Mouse (Mus musculus): ENCODE measurements at regions not wholly inside any gene's neighbourhood (a gene's known extent, or its start where the extent isn't known, plus 50 kb on each side); places are given as distances from the start of the nearest gene placed in this dataset.
"Not testable (repeated sequence)": the region's sequence is repeated elsewhere in the genome, so short reads cannot be mapped to it uniquely, and the experiment has no call there.

- WGBS = 90% methylated on average over 7 of the region's 7 CpGs
- Histone ChIP-seq H3K4me2 (replicated peaks; ENCODE audit: low read depth, low read length) (no peak overlapping the region), H3K4me1 (ENCODE audit: control insufficient read depth, insufficient read depth, low read length) (no peaks in the 10 kb centered on the region), H3K4me3 (ENCODE audit: low read depth, low read length) (no peak overlapping the region), H3K9ac (replicated peaks; ENCODE audit: low read depth, low read length) (no peak overlapping the region), H3K27me3 (ENCODE audit: control insufficient read depth, insufficient read depth, low read length) (no peaks in the 10 kb centered on the region), H3K27ac (ENCODE audit: low read length) (no peak overlapping the region), H3K36me3 (ENCODE audit: control insufficient read depth, insufficient read depth, low read length) (no peaks in the 10 kb centered on the region), H3K9me3 (ENCODE audit: control insufficient read depth, low read depth, low read length) (no peaks in the 10 kb centered on the region)
- ATAC-seq (ENCODE audit: insufficient number of reproducible peaks, insufficient read depth, low FRiP score, low read depth) = no peak
Measured at GRCm38 (mm10) chr4:45625633-45626032, 93.4 kb upstream of the Shb start.

- Histone ChIP-seq H3K4me2 (replicated peaks; ENCODE audit: low read depth, low read length) (no peak overlapping the region), H3K36me3 (ENCODE audit: control insufficient read depth, insufficient read depth, low read length) (no peaks in the 10 kb centered on the region), H3K9me3 (ENCODE audit: control insufficient read depth, low read depth, low read length) (no peaks in the 10 kb centered on the region), H3K9ac (replicated peaks; ENCODE audit: low read depth, low read length) (no peak overlapping the region), H3K27ac (ENCODE audit: low read length) (no peak overlapping the region), H3K4me3 (ENCODE audit: low read depth, low read length) (no peak overlapping the region), H3K4me1 (ENCODE audit: control insufficient read depth, insufficient read depth, low read length) (no peaks in the 10 kb centered on the region), H3K27me3 (ENCODE audit: control insufficient read depth, insufficient read depth, low read length) (no peaks in the 10 kb centered on the region)
- ATAC-seq (ENCODE audit: insufficient number of reproducible peaks, insufficient read depth, low FRiP score, low read depth) = no peak
- WGBS = 87% methylated on average over 5 of the region's 5 CpGs
Measured at GRCm38 (mm10) chr4:45622017-45622416, 89.7 kb upstream of the Shb start.

- Histone ChIP-seq H3K9me3 (ENCODE audit: control insufficient read depth, low read depth, low read length) (no peaks in the 10 kb centered on the region), H3K4me2 (replicated peaks; ENCODE audit: low read depth, low read length) (no peak overlapping the region), H3K27ac (ENCODE audit: low read length) (no peak overlapping the region), H3K4me1 (ENCODE audit: control insufficient read depth, insufficient read depth, low read length) (no peaks in the 10 kb centered on the region), H3K4me3 (ENCODE audit: low read depth, low read length) (no peak overlapping the region), H3K36me3 (ENCODE audit: control insufficient read depth, insufficient read depth, low read length) (no peaks in the 10 kb centered on the region), H3K27me3 (ENCODE audit: control insufficient read depth, insufficient read depth, low read length) (no peaks in the 10 kb centered on the region), H3K9ac (replicated peaks; ENCODE audit: low read depth, low read length) (no peak overlapping the region)
- WGBS = 51% methylated on average over 3 of the region's 3 CpGs
- ATAC-seq (ENCODE audit: insufficient number of reproducible peaks, insufficient read depth, low FRiP score, low read depth) = no peak
Measured at GRCm38 (mm10) chr4:45617126-45617525, 84.9 kb upstream of the Shb start.

- WGBS = 60% methylated on average over 3 of the region's 3 CpGs
- H3K4me3 ChIP-seq (ENCODE audit: low read depth, low read length); H3K36me3 ChIP-seq (ENCODE audit: control insufficient read depth, insufficient read depth, low read length); H3K9ac ChIP-seq (replicated peaks; ENCODE audit: low read depth, low read length); H3K27ac ChIP-seq (ENCODE audit: low read length); H3K27me3 ChIP-seq (ENCODE audit: control insufficient read depth, insufficient read depth, low read length); H3K4me2 ChIP-seq (replicated peaks; ENCODE audit: low read depth, low read length); ATAC-seq (ENCODE audit: insufficient number of reproducible peaks, insufficient read depth, low FRiP score, low read depth); H3K9me3 ChIP-seq (ENCODE audit: control insufficient read depth, low read depth, low read length); H3K4me1 ChIP-seq (ENCODE audit: control insufficient read depth, insufficient read depth, low read length): not testable (repeated sequence)
Measured at GRCm38 (mm10) chr4:45613498-45613897, 81.2 kb upstream of the Shb start.

DNA sequence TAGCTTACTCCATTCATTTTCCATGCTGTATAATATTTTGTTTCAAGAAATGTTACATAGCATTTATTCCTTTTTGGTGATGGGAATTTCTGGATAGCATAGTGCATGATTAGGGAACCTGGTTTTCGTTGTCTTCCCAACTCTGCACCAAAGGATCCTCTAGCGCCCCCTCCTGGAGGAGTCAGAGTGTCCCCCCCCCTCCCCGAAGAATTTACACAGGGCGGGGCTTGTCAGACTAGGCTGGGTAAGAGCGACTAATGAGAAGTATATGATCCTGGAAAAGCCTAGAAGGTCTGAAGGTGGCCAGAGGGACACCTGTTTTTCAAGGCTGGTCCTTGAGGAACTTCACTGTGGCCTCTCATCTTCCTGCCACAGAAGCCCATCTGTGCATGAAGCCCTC is 79.9 kb upstream of the Shb start:
- ATAC-seq (ENCODE audit: insufficient number of reproducible peaks, insufficient read depth, low FRiP score, low read depth) = no peak
- 33% methylated on average over 5 of the region's 5 CpGs for WGBS
- Histone ChIP-seq H3K9me3 (ENCODE audit: control insufficient read depth, low read depth, low read length) (no peaks in the 10 kb centered on the region), H3K36me3 (ENCODE audit: control insufficient read depth, insufficient read depth, low read length) (no peaks in the 10 kb centered on the region), H3K27me3 (ENCODE audit: control insufficient read depth, insufficient read depth, low read length) (no peaks in the 10 kb centered on the region), H3K4me3 (ENCODE audit: low read depth, low read length) (no peak overlapping the region), H3K4me2 (replicated peaks; ENCODE audit: low read depth, low read length) (no peak overlapping the region), H3K27ac (ENCODE audit: low read length) (no peak overlapping the region), H3K9ac (replicated peaks; ENCODE audit: low read depth, low read length) (no peak overlapping the region), H3K4me1 (ENCODE audit: control insufficient read depth, insufficient read depth, low read length) (no peaks in the 10 kb centered on the region)

DNA sequence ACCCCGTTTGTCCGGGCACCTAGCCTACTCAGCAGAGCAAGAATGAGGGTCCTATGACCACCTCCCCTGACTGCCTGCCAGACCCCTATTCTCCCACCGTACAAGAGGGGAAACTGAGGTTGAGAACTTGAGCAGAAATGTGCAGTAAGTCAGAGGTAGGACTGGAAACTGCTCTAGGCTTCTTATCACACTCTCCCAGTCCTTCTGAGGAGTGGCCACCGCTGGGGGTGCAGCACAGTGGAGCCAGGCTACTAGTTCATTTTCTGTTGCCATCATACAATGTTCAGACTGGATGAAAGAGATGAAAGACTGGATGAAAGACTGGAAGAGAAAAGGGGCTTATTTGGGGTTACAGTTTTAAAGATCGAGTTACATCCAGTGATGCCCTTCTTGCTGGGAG is 78.7 kb upstream of the Shb start:
- 0 out of 2 replicates have a peak, but pooled peaks cover 3% of the 10 kb centered on the region for H3K4me1 ChIP-seq (ENCODE audit: control insufficient read depth, insufficient read depth, low read length)
- 91% methylated on average over 5 of the region's 5 CpGs for WGBS
- no peak for ATAC-seq (ENCODE audit: insufficient number of reproducible peaks, insufficient read depth, low FRiP score, low read depth)
- H3K36me3 ChIP-seq (ENCODE audit: control insufficient read depth, insufficient read depth, low read length) = no peaks in the 10 kb centered on the region
- no peak overlapping the region for H3K4me3 ChIP-seq (ENCODE audit: low read depth, low read length)
- H3K4me2 ChIP-seq (replicated peaks; ENCODE audit: low read depth, low read length) = no peak overlapping the region
- no peak overlapping the region for H3K9ac ChIP-seq (replicated peaks; ENCODE audit: low read depth, low read length)
- H3K27ac ChIP-seq (ENCODE audit: low read length) = no peak overlapping the region
- no peaks in the 10 kb centered on the region for H3K27me3 ChIP-seq (ENCODE audit: control insufficient read depth, insufficient read depth, low read length)
- H3K9me3 ChIP-seq (ENCODE audit: control insufficient read depth, low read depth, low read length) = no peaks in the 10 kb centered on the region

DNA sequence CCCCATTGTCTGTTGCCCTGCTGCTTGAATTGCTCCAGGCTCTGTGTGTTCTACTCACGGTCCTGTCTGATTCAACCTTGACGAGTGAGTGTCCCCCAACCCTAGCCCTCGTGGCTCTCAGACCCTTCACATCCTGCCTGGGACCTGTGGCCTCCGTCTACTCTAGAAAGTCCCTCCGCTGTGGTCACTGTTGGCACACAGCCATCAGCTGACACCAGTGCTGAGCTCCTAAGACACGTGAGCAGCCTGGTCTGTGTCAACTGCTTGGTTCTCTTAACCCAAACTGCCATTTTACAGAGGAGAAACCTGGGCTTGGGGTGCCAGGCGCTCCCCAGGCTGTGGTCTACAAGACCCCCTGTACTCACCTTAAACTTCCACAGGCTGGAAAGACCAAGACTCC is 74.3 kb upstream of the Shb start:
- Histone ChIP-seq H3K27me3 (ENCODE audit: control insufficient read depth, insufficient read depth, low read length) (no peaks in the 10 kb centered on the region), H3K4me3 (ENCODE audit: low read depth, low read length) (no peak overlapping the region), H3K36me3 (ENCODE audit: control insufficient read depth, insufficient read depth, low read length) (no peaks in the 10 kb centered on the region), H3K9me3 (ENCODE audit: control insufficient read depth, low read depth, low read length) (no peaks in the 10 kb centered on the region), H3K9ac (replicated peaks; ENCODE audit: low read depth, low read length) (no peak overlapping the region), H3K27ac (ENCODE audit: low read length) (no peak overlapping the region), H3K4me2 (replicated peaks; ENCODE audit: low read depth, low read length) (no peak overlapping the region), H3K4me1 (ENCODE audit: control insufficient read depth, insufficient read depth, low read length) (0 out of 2 replicates have a peak, but pooled peaks cover 3% of the 10 kb centered on the region)
- 42% methylated on average over 7 of the region's 7 CpGs for WGBS
- no peak for ATAC-seq (ENCODE audit: insufficient number of reproducible peaks, insufficient read depth, low FRiP score, low read depth)

GRCm38 (mm10) chr4:45605681-45606080 is 73.4 kb upstream of the Shb start:
- Histone ChIP-seq H3K4me2 (replicated peaks; ENCODE audit: low read depth, low read length) (no peak overlapping the region), H3K27ac (ENCODE audit: low read length) (no peak overlapping the region), H3K27me3 (ENCODE audit: control insufficient read depth, insufficient read depth, low read length) (no peaks in the 10 kb centered on the region), H3K9me3 (ENCODE audit: control insufficient read depth, low read depth, low read length) (no peaks in the 10 kb centered on the region), H3K36me3 (ENCODE audit: control insufficient read depth, insufficient read depth, low read length) (no peaks in the 10 kb centered on the region), H3K4me1 (ENCODE audit: control insufficient read depth, insufficient read depth, low read length) (0 out of 2 replicates have a peak, but pooled peaks cover 3% of the 10 kb centered on the region), H3K9ac (replicated peaks; ENCODE audit: low read depth, low read length) (no peak overlapping the region), H3K4me3 (ENCODE audit: low read depth, low read length) (no peak overlapping the region)
- 79% methylated on average over 4 of the region's 4 CpGs for WGBS
- no peak for ATAC-seq (ENCODE audit: insufficient number of reproducible peaks, insufficient read depth, low FRiP score, low read depth)

DNA sequence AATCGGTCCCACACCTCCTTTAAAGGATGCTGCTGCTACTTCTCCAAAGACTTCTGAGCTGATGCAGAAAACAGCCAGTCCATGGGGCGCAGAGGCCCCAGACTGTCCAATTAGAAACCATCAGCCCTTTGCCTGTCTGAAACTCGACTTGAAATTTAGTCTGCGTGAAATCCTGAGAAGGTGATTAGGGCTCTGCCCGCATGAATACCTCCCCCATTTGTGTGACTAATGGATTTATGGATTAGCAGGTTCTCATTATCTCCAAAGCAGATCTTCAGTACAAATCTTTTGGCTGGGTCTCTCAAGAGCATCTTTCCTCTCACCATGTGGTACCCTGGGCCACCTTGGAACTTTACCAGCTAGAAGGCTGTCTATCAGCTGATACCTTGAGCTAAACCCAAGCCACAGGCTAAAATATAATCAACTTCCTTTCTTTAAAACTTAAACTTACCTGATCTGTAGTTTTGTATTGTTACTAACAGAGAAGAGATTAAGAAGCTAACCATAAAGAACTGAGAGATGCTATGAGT is 72.1 kb upstream of the Shb start:
- Histone ChIP-seq H3K9ac (replicated peaks; ENCODE audit: low read depth, low read length) (no peak overlapping the region), H3K4me2 (replicated peaks; ENCODE audit: low read depth, low read length) (no peak overlapping the region), H3K27me3 (ENCODE audit: control insufficient read depth, insufficient read depth, low read length) (no peaks in the 10 kb centered on the region), H3K4me3 (ENCODE audit: low read depth, low read length) (no peak overlapping the region), H3K9me3 (ENCODE audit: control insufficient read depth, low read depth, low read length) (no peaks in the 10 kb centered on the region), H3K27ac (ENCODE audit: low read length) (no peak overlapping the region), H3K4me1 (ENCODE audit: control insufficient read depth, insufficient read depth, low read length) (0 out of 2 replicates have a peak, but pooled peaks cover 3% of the 10 kb centered on the region), H3K36me3 (ENCODE audit: control insufficient read depth, insufficient read depth, low read length) (no peaks in the 10 kb centered on the region)
- WGBS = 75% methylated on average over 5 of the region's 5 CpGs
- no peak for ATAC-seq (ENCODE audit: insufficient number of reproducible peaks, insufficient read depth, low FRiP score, low read depth)

Measured in stomach, embryonic 14.5 days (tissue).